Mouse (Mus musculus) WW6 (cell line): ENCODE data around the gene A630001G21Rik.

ENCODE experiments used
- DNase-seq: peaks from one replicate; pipeline ENCODE4 v3.0.0-alpha.2; 2013; ENCODE audit warnings: low read depth, low spot score

A630001G21Rik gene

GRCm38 (mm10) chr1:85771976-85772375 is 6.5 kb downstream of the A630001G21Rik start:
- DNase-seq = no peak

- no peak for DNase-seq
Observed at GRCm38 (mm10) chr1:85767754-85768153, 10.7 kb downstream of the A630001G21Rik start.

GRCm38 (mm10) chr1:85766120-85766519 is 12.3 kb downstream of the A630001G21Rik start:
- no peak for DNase-seq

GRCm38 (mm10) chr1:85764291-85764690 is 14.2 kb downstream of the A630001G21Rik start:
- DNase-seq = no peak

- DNase-seq = no peak
Observed at GRCm38 (mm10) chr1:85763386-85763785, 15.1 kb downstream of the A630001G21Rik start.

- no peak for DNase-seq
Observed at GRCm38 (mm10) chr1:85761665-85762064, 16.8 kb downstream of the A630001G21Rik start.

- no peak for DNase-seq
Observed at GRCm38 (mm10) chr1:85758969-85759293, 19.5 kb downstream of the A630001G21Rik start.

GRCm38 (mm10) chr1:85758231-85758968 is 20.0 kb downstream of the A630001G21Rik start:
- DNase-seq = no peak

GRCm38 (mm10) chr1:85757531-85758230 is 20.8 kb downstream of the A630001G21Rik start:
- DNase-seq = no peak

GRCm38 (mm10) chr1:85751932-85752680 is 26.3 kb downstream of the A630001G21Rik start:
- DNase-seq = no peak

- DNase-seq = no peak
Observed at GRCm38 (mm10) chr1:85751494-85751893, 26.9 kb downstream of the A630001G21Rik start.

GRCm38 (mm10) chr1:85750650-85751049 is 27.8 kb downstream of the A630001G21Rik start:
- no peak for DNase-seq

GRCm38 (mm10) chr1:85749829-85750228 is 28.6 kb downstream of the A630001G21Rik start:
- no peak for DNase-seq

GRCm38 (mm10) chr1:85746511-85746910 is 31.9 kb downstream of the A630001G21Rik start:
- no peak for DNase-seq

GRCm38 (mm10) chr1:85744539-85744938 is 33.9 kb downstream of the A630001G21Rik start:
- DNase-seq = no peak

- DNase-seq = no peak
Observed at GRCm38 (mm10) chr1:85742916-85743505, 35.4 kb downstream of the A630001G21Rik start.

GRCm38 (mm10) chr1:85742333-85742732 is 36.1 kb downstream of the A630001G21Rik start:
- DNase-seq = no peak

- no peak for DNase-seq
Observed at GRCm38 (mm10) chr1:85740923-85741322, 37.5 kb downstream of the A630001G21Rik start.

- no peak for DNase-seq
Observed at GRCm38 (mm10) chr1:85739819-85740218, 38.6 kb downstream of the A630001G21Rik start.

- DNase-seq = no peak
Observed at GRCm38 (mm10) chr1:85739000-85739399, 39.4 kb downstream of the A630001G21Rik start.

- peak; percentile 46 for DNase-seq
Observed at GRCm38 (mm10) chr1:85736355-85737184, 41.9 kb downstream of the A630001G21Rik start.
